Mouse (Mus musculus) lung, postnatal 0 days (tissue): Measurements from ENCODE around the gene Gata1. TPM values are rescaled to one million over a fixed set of nuclear protein-coding genes. Genes with fewer than 3 reads are reported as not detected.

Experiments used
- ATAC-seq: fragments of 200-750 bp; cut with Nextera tagmentation; 2 replicates; pipeline ENCODE4 v1.8.0; 2017; ENCODE audit warnings: moderate library complexity
- DNase-seq: peaks from one replicate; pipeline ENCODE4 v3.0.0-alpha.2; 2016; ENCODE audit warnings: low spot score
- H3K27ac ChIP-seq: fragments of 300-500 bp; sonication (generic); 2 replicates; pipeline ENCODE4 v1.5.1; 2014; ENCODE audit warnings: antibody characterized with exemption, mild to moderate bottlenecking, low read length, mixed read lengths
- H3K27me3 ChIP-seq: fragments of 300-500 bp; sonication (generic); replicated peaks from 2 replicates; pipeline ENCODE4 v1.6.1; 2014; ENCODE audit warnings: low read length, mixed read lengths; ENCODE audit not compliant: insufficient read depth
- H3K36me3 ChIP-seq: fragments of 300-500 bp; sonication (generic); 2 replicates; pipeline ENCODE4 v1.6.1; 2014; ENCODE audit warnings: low read length, mixed read lengths; ENCODE audit not compliant: insufficient read depth
- H3K4me1 ChIP-seq: fragments of 300-500 bp; sonication (generic); 2 replicates; pipeline ENCODE4 v1.6.1; 2014; ENCODE audit warnings: antibody characterized with exemption, low read depth, low read length, mixed read lengths; ENCODE audit not compliant: insufficient read depth
- H3K4me2 ChIP-seq: fragments of 300-500 bp; sonication (generic); replicated peaks from 2 replicates; pipeline ENCODE4 v1.6.1; 2014; ENCODE audit warnings: low read depth, mild to moderate bottlenecking, low read length, moderate library complexity, mixed read lengths
- H3K4me3 ChIP-seq: fragments of 300-500 bp; sonication (generic); 2 replicates; pipeline ENCODE4 v1.5.1; 2014; ENCODE audit warnings: low read depth, low read length
- H3K9ac ChIP-seq: fragments of 300-500 bp; sonication (generic); replicated peaks from 2 replicates; pipeline ENCODE4 v1.6.1; 2014; ENCODE audit warnings: low read depth, mild to moderate bottlenecking
- H3K9me3 ChIP-seq: fragments of 300-500 bp; sonication (generic); 2 replicates; pipeline ENCODE4 v1.6.1; 2016; ENCODE audit warnings: low read length, mixed read lengths
- CTCF ChIP-seq: IDR thresholded peaks from 2 replicates; pipeline ENCODE4 v1.5.1; 2016; ENCODE audit warnings: antibody characterized with exemption, mild to moderate bottlenecking
- EP300 ChIP-seq: IDR thresholded peaks from 2 replicates; pipeline ENCODE4 v1.6.1; 2016; ENCODE audit warnings: antibody characterized with exemption, mild to moderate bottlenecking, control low read depth
- WGBS: fragments of 180-500 bp; shearing (Covaris S2); extraction: QIAGEN DNeasy Blood & Tissue Kit; methylation state at CpG from one replicate; pipeline ENCODE4 v1.1.7; 2014; 5-methylcytosine and 5-hydroxymethylcytosine counted together
- polyA plus RNA-seq: library from polyadenylated mRNA; unstranded; fragments of >200 nt; fragmentation: Nextera tagmentation; extraction: Ambion mirVana; gene quantifications from 2 replicates; pipeline ENCODE4 v1.2.1, GENCODE M21; 2015

The Gata1 gene
- polyA plus RNA-seq, 1 experiment from 2014 or later = 2.0 TPM

GRCm38 (mm10) chrX:8000546-8001192, 22.8 kb upstream of the Gata1 start:
- H3K4me3 ChIP-seq = no peak overlapping the region
- no peaks in the 10 kb centered on the region for H3K27me3 ChIP-seq
- H3K4me2 ChIP-seq = no peak overlapping the region
- no peaks in the 10 kb centered on the region for H3K9me3 ChIP-seq
- ATAC-seq (no peak), DNase-seq (no peak)
- no peak overlapping the region for H3K27ac ChIP-seq
- TF ChIP-seq EP300 = no peak
- TF ChIP-seq CTCF = no peak
- H3K36me3 ChIP-seq = no peaks in the 10 kb centered on the region
- no peak overlapping the region for H3K9ac ChIP-seq
- no peaks in the 10 kb centered on the region for H3K4me1 ChIP-seq
- WGBS = 62% methylated on average over 3 of the region's 3 CpGs

GRCm38 (mm10) chrX:7993068-7993735, 15.3 kb upstream of the Gata1 start:
- DNase-seq (no peak), ATAC-seq (no peak)
- Histone ChIP-seq H3K4me2 (no peak overlapping the region), H3K9ac (no peak overlapping the region), H3K4me1 (no peaks in the 10 kb centered on the region), H3K4me3 (no peak overlapping the region), H3K36me3 (no peaks in the 10 kb centered on the region), H3K9me3 (no peaks in the 10 kb centered on the region), H3K27ac (no peak overlapping the region), H3K27me3 (no peaks in the 10 kb centered on the region)
- TF ChIP-seq CTCF = no peak
- no peak for TF ChIP-seq EP300
- WGBS = 63% methylated on average over 10 of the region's 10 CpGs

DNA sequence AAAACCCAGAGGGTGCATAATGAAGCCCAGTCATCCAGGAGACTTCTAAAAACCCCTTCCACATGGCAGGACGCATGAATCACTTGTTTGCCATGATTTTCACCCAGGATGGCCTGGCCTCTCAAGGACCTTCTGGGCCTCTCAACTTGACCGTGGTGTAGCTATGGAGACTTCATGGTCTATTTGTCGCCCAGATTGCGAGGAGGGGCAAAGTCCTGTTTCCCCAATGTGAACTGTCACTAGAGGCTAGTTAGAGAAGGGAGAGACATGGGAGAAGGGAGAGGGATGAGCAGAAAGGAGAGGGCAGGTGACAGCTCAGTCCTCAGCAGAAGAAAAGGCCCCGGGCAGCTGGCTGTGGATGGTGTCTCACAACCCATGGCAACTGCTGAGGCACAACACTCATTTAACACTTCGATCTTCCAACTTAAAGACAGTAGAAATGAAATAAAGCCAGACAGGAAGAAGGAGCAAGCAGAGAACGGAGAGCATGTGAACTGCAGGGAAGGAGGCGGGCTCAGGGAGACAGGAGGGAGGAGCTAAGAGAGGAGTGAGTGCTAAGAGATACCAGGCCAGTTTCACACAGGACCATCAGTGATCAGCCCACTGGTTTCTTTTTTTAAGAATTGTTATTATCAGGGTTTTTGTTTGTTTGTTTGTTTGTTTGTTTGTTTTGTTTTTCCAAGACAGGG, 14.7 kb upstream of the Gata1 start:
- 52% methylated on average over 8 of the region's 8 CpGs for WGBS
- H3K9me3 ChIP-seq = no peaks in the 10 kb centered on the region
- DNase-seq (no peak), ATAC-seq (no peak)
- H3K4me2 ChIP-seq = no peak overlapping the region
- no peaks in the 10 kb centered on the region for H3K36me3 ChIP-seq
- H3K4me1 ChIP-seq = no peaks in the 10 kb centered on the region
- no peak overlapping the region for H3K4me3 ChIP-seq
- H3K9ac ChIP-seq = no peak overlapping the region
- no peak overlapping the region for H3K27ac ChIP-seq
- H3K27me3 ChIP-seq = no peaks in the 10 kb centered on the region
- TF ChIP-seq CTCF = no peak
- TF ChIP-seq EP300 = no peak

DNA sequence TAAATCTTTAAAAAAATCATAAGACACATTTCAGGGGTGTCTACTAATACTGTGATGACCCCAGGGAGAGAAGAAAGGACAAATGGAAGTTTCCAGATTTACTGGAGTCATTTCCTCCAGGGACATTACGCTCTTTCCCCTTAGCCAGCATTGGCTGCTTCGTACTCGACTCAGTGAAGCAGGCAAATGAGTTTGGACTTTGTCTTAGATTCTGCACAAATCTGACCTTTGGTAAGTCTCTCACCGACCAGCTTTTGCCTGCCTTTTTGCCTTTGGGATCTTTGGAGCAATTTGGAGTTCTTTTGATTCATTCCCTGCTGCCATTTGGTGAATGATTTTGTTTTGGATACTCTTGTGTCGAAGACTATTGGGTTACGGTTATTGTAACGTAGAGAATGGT, 3.5 kb upstream of the Gata1 start:
- H3K4me2 ChIP-seq = no peak overlapping the region
- DNase-seq = no peak
- H3K36me3 ChIP-seq = no peaks in the 10 kb centered on the region

DNA sequence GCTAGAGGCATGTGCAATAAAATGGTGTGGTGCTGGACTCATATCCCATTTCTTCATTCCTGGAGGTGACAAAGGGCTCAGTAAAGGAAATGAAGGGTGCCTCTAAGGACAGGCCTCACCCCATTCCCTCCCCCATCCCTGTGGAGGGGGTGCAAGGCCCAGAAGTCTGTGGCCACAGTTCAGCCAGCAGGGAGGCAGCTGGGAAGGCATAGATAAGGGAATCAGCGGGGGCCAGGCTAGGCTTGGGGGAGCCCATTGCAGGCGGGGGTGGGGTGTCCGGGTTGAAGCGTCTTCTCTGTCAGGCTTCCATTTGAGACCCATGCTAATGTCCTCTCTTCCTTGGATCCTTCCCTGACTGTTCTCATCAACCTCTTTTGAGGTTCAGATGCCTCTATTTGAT, 6.6 kb downstream of the Gata1 start:
- H3K9me3 ChIP-seq = no peaks in the 10 kb centered on the region
- DNase-seq = no peak
- TF ChIP-seq EP300 = no peak
- no peak for TF ChIP-seq CTCF
- 57% methylated on average over 3 of the region's 4 CpGs for WGBS
- no peak overlapping the region for H3K9ac ChIP-seq
- no peak overlapping the region for H3K4me3 ChIP-seq
- no peak overlapping the region for H3K4me2 ChIP-seq
- ATAC-seq = no peak
- no peak overlapping the region for H3K27ac ChIP-seq
- H3K4me1 ChIP-seq = no peaks in the 10 kb centered on the region
- H3K27me3 ChIP-seq = no peaks in the 10 kb centered on the region
- H3K36me3 ChIP-seq = no peaks in the 10 kb centered on the region

More for the DNA sequence above, 3.5 kb upstream of the Gata1 start:
- Histone ChIP-seq H3K4me1 (no peaks in the 10 kb centered on the region), H3K27me3 (no peaks in the 10 kb centered on the region), H3K4me3 (no peak overlapping the region), H3K9me3 (no peaks in the 10 kb centered on the region), H3K27ac (no peak overlapping the region), H3K9ac (no peak overlapping the region)
- no peak for ATAC-seq
- 84% methylated on average over 7 of the region's 7 CpGs for WGBS
- no peak for TF ChIP-seq CTCF
- TF ChIP-seq EP300 = no peak

DNA sequence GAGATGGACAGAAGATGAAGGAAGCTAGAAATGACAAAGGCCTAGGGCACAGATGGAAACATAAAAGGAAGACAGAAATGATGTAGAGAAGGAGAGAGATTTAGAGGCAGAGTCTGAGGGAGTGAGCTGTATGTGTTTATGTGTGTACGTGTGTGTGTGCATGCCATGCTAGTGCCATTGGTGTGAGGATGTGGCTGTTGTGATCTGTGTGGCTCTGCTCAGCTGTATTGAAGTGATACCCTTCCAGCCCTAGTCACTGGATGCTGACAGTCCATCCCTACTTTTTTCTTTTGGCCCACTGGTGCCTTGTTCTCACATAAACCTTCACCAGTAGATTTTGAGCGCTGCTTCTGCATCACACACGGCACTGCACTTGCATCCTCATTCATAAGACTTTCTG, 9.0 kb downstream of the Gata1 start:
- no peaks in the 10 kb centered on the region for H3K4me1 ChIP-seq
- H3K9ac ChIP-seq = no peak overlapping the region
- WGBS = 72% methylated on average over 3 of the region's 3 CpGs
- H3K27ac ChIP-seq = no peak overlapping the region
- no peak for TF ChIP-seq CTCF
- H3K4me2 ChIP-seq = no peak overlapping the region
- DNase-seq (no peak), ATAC-seq (no peak)
- H3K36me3 ChIP-seq = no peaks in the 10 kb centered on the region
- no peak overlapping the region for H3K4me3 ChIP-seq
- no peaks in the 10 kb centered on the region for H3K27me3 ChIP-seq
- H3K9me3 ChIP-seq = no peaks in the 10 kb centered on the region
